Mouse (Mus musculus) thymus, postnatal 0 days (tissue): ENCODE results near the gene Rundc1. TPM values are rescaled to one million over a fixed set of nuclear protein-coding genes. Genes with fewer than 3 reads are reported as not detected.
"Not testable (repeated sequence)": the region's sequence is repeated elsewhere in the genome, so short reads cannot be mapped to it uniquely, and the experiment has no call there.

Experiments used
- DNase-seq: peaks from one replicate; pipeline ENCODE4 v3.0.0-alpha.2; 2015; ENCODE audit warnings: low spot score
- polyA plus RNA-seq: library from polyadenylated mRNA; unstranded; fragments of >200 nt; fragmentation: Nextera tagmentation; extraction: Ambion mirVana; gene quantifications from 2 replicates; pipeline ENCODE4 v1.2.1, GENCODE M21; 2015

Rundc1 gene
- polyA plus RNA-seq, 1 experiment from 2014 or later: 16.1 TPM

DNA sequence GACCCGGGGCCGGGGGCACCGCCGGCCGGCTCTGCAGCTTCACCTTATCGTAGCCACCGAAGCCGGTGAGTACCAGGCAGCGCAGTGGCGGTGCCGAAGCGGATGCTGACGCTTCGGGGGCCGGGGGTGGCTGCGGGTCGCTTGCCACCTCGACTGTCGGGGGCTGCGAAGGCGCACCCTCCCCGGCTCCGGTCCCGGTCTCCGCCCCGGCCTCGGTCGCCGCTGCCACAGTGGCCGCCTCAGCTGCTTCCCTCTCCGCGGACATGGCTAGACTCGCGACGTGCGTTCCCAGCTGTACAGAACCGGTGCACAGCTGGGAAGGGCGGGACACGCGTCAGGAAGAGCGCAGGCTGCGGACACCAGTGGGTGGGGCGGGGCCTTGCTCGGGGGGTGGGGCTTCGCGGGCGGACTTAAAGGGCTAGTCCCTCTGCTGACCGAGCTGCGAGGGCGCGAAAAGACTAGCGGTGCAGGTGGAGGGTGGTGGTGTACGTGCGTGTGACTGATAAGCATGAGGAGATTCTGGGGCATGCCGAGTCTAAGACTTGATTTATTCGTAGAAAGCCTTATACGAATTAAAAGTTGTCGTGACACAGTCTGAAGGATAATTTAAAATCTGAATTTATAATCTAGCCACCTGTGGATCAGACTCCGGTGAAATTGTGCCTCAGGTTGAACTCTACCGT, 41.1 kb downstream of the Rundc1 start, which contains the start of gene Vat1:
Gene Vat1 (minus strand): TSS at position 362 of the 683 bp plus-strand sequence.
- DNase-seq: peak; percentile 69

DNA sequence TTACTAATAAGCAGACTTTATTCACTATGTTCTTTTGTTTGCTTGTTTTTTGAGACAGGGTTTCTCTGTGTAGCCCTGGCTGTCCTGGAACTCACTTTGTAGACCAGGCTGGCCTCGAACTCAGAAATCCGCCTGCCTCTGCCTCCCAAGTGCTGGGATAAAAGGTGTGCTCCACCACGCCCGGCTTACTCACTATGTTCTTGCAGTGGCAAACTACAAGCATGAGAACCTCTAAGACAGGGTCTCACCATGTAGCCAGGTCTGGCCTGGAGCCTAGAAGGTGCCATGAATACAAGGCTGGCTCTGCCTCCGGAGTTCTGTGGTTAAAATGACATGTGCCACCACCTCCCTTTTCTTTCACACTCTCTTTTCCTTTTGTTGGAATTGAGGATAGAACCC, 41.7 kb downstream of the Rundc1 start:
- DNase-seq: not testable (repeated sequence)

DNA sequence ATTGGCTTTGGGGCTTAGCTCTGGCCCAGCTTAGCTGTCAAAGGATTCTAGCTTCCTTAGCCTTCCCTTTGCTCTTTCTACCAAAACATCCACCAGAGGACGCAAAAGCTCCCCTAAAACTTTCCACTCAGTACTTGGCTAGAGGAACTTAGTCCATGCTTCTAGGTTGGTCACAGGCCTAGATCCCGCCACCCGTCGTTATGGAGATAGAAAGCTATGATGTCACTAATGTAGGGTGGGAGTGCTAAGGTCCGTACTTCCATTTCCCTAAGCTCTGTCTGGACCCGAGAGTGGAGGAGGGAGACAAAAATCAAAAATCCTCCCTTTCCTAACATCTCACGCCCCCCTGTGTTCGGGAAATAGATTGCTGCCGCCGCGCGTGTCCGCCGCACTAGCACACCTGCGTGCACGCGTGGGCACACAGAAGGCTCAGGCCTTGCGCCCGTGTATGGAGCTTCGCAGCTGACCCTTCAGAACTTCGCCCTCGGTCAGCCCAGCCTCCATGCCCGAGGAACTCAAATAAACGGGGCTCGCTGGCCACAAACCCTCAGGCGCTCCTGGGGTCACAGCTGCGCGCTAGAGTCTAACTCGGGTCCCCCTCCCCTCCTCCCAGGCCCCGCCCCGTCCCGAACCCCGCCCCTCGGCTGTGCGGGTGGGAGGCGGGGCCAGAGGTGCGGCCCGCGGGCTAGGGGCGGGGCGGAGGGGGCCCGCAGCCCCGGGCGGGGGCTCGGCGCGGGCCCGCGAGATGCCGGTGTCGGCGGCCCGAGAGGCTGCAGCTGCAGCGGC, 42.8 kb downstream of the Rundc1 start:
- peak; percentile 90 for DNase-seq

DNA sequence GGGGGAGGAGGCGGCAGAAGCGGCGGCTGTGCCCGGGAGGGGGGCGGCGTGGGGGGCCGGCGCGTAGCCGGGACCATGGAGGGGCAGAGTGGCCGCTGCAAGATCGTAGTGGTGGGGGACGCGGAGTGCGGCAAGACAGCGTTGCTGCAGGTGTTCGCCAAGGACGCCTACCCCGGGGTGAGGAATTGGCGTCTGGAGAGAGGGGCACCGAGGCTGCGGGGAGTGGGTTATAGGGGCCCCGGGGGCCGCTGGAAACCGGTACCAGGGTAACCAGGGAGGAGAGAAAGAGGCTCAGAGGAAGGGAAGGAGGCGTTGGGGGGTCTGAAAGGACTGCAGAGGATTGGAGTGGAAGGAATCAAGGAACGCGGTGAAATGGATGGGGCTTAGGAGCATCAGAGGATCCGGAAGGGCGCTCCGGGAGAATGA, 43.4 kb downstream of the Rundc1 start:
- no peak for DNase-seq

DNA sequence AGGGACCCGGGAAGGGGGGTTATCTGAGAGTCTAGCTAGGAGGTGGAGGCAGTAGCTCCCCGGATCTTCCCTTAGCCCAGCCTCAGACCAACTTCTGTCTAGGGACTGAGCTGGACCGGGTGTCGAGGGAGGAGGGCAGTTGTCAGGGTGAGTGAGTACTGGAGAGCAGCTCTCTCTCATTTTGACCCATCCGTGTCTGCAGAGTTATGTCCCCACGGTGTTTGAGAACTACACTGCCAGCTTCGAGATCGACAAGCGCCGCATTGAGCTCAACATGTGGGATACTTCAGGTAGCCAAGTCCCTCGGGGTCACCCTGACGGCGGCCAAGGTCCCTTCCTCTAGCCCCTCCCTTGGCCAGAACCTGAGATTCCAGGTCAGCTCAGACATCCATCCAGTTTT, 43.8 kb downstream of the Rundc1 start:
- DNase-seq: peak; percentile 15

DNA sequence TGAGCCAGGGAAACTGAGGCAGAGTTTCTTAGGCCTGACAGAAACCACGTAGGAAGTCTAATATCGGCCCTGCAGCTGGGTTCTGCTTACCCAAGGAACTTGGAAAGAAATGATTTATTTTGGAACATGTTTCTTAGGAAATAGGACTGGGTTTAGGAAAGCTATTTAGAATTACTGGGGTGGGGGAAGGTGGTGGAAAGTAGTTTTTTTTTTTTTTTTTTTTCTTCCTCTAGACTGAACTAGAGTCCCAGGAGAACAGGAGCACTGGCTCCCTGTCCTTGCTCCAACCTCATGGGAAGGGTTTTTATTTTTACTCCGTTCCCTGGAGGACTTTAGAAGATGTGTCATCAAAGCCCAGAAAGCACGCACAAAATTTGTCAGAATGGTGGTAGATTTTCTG, 44.3 kb downstream of the Rundc1 start:
- DNase-seq: no peak

DNA sequence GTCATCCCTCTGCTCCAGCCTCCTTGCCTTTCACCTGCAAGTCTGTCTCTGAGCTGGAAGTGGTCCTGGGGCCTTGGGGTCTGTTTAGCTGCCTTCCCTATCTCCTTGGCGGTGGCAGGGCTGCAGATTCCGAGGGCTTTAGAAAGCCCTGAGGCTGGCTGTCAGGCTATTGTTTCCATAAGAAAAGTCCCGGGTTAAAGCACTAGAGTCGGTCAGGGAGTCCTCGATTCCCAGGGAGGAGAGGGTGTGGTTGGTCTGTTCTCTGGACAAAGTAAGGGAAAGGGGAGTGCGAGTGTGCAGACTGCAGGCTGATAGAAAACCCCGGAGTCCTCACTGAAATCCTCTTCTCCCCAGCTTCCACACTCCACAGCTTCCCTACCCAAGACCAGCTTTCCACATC, 45.3 kb downstream of the Rundc1 start:
- DNase-seq: no peak

DNA sequence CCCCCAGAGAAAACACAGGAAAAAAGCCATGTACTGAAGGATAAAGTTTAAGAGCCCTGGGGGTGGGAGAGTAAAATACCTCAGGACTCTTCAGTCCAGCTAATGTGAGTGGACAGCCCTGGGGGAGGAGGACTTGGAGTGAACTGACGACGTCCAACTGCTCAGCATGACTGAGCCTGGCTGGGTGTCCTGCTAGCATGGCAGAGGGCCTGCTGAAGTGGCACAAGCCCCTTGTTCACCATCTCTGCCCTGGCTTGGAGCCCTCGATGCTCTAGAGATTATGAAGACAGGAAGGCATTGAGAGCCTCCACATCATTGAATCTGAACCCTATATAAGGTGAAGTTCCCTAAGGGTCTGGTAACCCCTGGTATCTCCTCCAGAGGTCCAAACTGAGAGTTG, 47.0 kb downstream of the Rundc1 start:
- no peak for DNase-seq

DNA sequence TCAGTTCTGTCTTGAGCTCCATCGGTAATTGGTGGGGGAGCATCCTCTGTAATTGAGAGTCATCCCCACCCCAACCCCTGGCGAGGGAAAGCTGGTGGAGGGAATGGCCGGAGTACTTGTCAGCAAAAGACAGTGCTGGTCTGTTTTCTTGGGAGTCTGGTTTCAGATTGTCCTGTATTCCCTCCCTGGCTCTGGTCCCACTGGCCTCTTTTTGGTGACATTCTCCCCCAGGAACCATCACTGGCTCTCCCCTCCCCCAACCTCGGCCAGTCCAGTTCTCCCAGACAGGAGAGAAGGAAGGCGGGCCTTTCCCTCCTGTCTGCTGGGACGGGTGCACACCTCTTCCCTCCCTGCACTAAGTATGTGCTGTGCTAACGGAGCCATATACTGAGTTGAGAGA, 47.5 kb downstream of the Rundc1 start:
- no peak for DNase-seq

DNA sequence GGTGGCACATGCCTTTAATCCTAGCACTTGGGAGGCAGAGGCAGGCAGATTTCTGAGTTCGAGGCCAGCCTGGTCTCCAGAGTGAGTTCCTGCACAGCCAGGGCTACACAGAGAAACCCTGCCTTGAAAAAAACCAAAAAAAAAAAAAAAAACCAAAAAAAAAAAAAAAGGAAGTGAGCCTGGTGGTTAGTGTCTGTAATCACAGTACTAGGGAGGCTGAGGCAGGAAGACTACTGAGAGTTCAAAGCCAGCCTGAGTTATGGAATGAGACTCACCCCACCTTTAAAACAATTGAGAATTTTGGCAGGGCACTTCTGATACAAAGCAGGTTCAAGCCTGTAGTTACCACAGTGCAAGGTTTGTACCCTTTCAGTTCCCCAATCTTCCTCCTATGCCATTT, 48.8 kb downstream of the Rundc1 start:
- not testable (repeated sequence) for DNase-seq

DNA sequence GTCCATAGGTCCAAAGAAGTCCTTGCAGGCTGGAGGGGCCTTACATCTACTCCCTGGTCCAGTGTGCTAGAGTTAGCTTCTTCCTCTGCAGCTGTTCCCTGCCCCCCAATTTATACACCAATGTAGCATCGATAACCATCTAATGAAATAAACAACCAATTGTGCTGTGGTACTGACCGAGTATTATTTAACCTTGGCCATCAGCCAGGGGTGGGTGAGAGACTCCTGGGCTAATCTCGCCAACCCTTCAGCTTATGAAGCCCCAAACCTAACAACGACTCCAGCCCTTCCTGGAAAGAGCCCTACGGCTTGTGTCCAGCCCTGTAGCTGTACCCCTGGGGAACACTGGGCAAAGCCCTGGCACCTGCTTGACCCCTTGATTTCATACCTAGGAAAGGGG, 49.4 kb downstream of the Rundc1 start:
- no peak for DNase-seq

- DNase-seq: not testable (repeated sequence)
Measured at GRCm38 (mm10) chr11:101476361-101476760, 51.5 kb downstream of the Rundc1 start.

DNA sequence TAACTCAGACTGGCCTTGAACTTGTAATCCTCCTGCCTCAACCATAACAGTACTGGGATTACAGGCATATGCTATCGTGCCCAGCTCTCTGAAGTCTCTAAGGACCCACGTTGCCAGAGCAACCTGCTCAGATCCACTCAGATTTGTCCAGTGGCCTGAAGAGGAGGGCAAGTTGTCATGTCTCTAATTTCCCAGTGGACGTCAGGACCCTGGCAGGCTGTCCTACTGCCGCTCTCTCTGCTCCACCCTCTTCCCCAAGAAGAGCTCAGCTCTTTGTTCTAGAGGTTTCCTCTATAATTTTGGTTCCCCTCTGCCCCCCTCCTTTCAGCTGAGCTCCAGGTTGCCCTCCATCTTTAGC, 52.3 kb downstream of the Rundc1 start:
- DNase-seq: no peak

- DNase-seq: no peak
Measured at GRCm38 (mm10) chr11:101477552-101478211, 52.8 kb downstream of the Rundc1 start.

DNA sequence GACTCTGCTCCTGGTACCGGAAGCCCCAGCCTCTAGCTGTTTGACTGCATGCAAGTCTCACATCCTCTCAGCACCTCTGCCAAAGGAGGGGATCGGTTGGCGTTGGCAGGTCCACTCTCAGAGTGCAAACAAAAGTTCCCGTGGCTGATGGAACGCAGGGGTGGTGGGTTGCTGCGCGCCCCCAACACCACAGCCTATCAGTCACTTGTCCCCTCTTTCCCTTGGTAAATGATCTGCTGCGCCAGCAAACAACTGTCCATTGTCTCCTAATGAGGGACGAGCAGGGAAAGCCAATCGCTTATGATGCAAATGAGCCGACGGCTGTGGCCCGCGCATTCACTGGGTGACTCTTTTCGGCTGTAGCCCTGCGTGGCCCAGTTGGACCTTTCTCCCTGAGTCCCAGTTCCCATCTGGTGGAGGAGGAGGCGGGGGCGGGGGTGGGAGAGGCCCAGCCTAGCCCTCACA, 54.3 kb downstream of the Rundc1 start:
- no peak for DNase-seq

DNA sequence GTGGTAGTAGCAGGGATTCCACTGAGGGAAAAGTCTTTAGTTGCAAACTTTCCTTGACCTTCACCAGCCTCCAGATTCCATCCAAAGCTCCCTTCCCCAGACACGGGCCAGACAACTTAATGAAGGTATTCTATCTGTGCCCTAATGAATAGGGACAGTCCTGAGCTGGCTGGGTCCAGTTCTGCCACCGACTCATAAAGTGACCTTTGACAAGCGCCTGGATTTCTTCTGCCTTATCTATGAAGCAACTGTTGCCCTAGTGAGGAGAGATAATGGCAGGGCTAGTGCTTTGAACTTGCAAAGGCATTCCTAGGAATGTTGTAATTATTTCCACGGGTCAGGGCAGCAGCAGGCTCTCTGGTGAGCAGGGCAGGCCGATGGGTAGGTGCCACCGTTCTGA, 56.0 kb downstream of the Rundc1 start:
- DNase-seq: no peak

DNA sequence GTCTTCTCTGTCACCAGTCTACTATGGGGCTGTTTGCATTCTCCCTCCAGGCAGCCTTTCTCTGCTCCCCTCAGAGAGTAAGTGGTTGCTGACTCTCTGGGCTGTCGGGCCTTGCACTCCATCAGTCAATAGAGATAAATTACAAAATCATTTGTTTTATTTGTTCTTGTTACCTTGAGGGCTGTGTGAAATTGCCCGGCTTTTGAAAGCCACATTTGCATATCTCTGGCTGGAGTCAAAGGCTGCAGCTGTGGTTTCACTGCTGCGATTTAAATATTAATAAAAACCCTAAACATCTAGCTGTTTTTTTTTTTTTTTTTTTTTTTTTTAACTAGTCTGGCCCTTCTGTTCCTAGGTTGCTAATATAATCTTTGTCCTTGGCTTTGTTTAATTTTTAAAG, 58.9 kb downstream of the Rundc1 start:
- DNase-seq: no peak

DNA sequence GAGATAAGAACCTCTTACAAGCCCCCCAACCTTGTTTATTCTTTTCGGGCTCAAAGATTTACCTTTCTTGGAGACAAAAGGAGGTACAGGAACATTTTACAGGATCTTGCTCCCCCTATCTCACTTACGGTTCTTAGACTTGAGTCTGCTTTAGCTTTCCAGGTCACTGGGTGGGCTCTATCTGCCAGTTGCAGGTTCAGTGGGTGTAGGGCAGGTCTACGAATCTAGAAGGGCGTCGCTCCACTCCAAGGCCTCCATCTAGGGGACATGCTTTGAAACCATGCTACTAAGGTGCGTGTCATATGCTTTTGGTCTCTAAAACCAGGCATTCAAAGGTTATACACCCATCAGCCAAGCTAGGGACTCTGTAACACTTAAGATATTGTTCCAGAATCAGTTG, 59.4 kb downstream of the Rundc1 start:
- no peak for DNase-seq

- DNase-seq: no peak
Measured at GRCm38 (mm10) chr11:101484814-101485213, 59.9 kb downstream of the Rundc1 start.
